Mouse (Mus musculus) intestine, postnatal 0 days (tissue): ENCODE data around the gene Klhl29. TPM values are rescaled to one million over a fixed set of nuclear protein-coding genes. Genes with fewer than 3 reads are reported as not detected.

Source experiments
- ATAC-seq: fragments of 200-750 bp; cut with Nextera tagmentation; 2 replicates; pipeline ENCODE4 v1.8.0; 2017; ENCODE audit warnings: mild to moderate bottlenecking, moderate TSS enrichment, moderate library complexity
- H3K27ac ChIP-seq: fragments of 300-500 bp; sonication (generic); 2 replicates; pipeline ENCODE4 v1.5.1; 2014; ENCODE audit warnings: mild to moderate bottlenecking, low read depth, low read length, moderate library complexity
- H3K27me3 ChIP-seq: fragments of 300-500 bp; sonication (generic); replicated peaks from 2 replicates; pipeline ENCODE4 v1.6.1; 2014; ENCODE audit warnings: low read length, mixed read lengths; ENCODE audit not compliant: control insufficient read depth, insufficient read depth
- H3K36me3 ChIP-seq: fragments of 300-500 bp; sonication (generic); 2 replicates; pipeline ENCODE4 v1.6.1; 2014; ENCODE audit warnings: mild to moderate bottlenecking, moderate library complexity; ENCODE audit not compliant: control insufficient read depth, insufficient read depth
- H3K4me1 ChIP-seq: fragments of 300-500 bp; sonication (generic); replicated peaks from 2 replicates; pipeline ENCODE4 v1.6.1; 2014; ENCODE audit warnings: antibody characterized with exemption, low read length, mixed read lengths; ENCODE audit not compliant: control insufficient read depth, insufficient read depth
- H3K4me2 ChIP-seq: fragments of 300-500 bp; sonication (generic); replicated peaks from 2 replicates; pipeline ENCODE4 v1.6.1; 2014; ENCODE audit warnings: low read depth, mild to moderate bottlenecking, moderate library complexity
- H3K4me3 ChIP-seq: fragments of 300-500 bp; sonication (generic); 2 replicates; pipeline ENCODE4 v1.5.1; 2014; ENCODE audit warnings: low read depth, low read length
- H3K9ac ChIP-seq: fragments of 300-500 bp; sonication (generic); 2 replicates; pipeline ENCODE4 v1.6.1; 2014; ENCODE audit warnings: mild to moderate bottlenecking, low read depth, low read length
- H3K9me3 ChIP-seq: fragments of 300-500 bp; sonication (generic); 2 replicates; pipeline ENCODE4 v1.6.1; 2016; ENCODE audit warnings: mixed run types; ENCODE audit not compliant: control insufficient read depth
- CTCF ChIP-seq: sonication (generic); IDR thresholded peaks from 2 replicates; pipeline ENCODE4 v1.5.1; 2016; ENCODE audit warnings: low read depth, mild to moderate bottlenecking, control low read depth, antibody characterized with exemption, moderate library complexity
- WGBS: fragments of 180-500 bp; shearing (Covaris S2); extraction: QIAGEN DNeasy Blood & Tissue Kit; methylation state at CpG from one replicate; pipeline ENCODE4 v1.1.7; 2014; 5-methylcytosine and 5-hydroxymethylcytosine counted together
- polyA plus RNA-seq: library from polyadenylated mRNA; unstranded; fragments of >200 nt; fragmentation: Nextera tagmentation; extraction: Ambion mirVana; gene quantifications from 2 replicates; pipeline ENCODE4 v1.2.1, GENCODE M21; 2015

Klhl29 gene
- polyA plus RNA-seq, 1 experiment from 2014 or later, result 0.34 TPM

- Histone ChIP-seq H3K27ac (no peak overlapping the region), H3K27me3 (no peaks in the 10 kb centered on the region), H3K4me1 (no peaks in the 10 kb centered on the region), H3K4me2 (no peak overlapping the region), H3K36me3 (no peaks in the 10 kb centered on the region), H3K9ac (no peak overlapping the region), H3K4me3 (no peak overlapping the region), H3K9me3 (no peaks in the 10 kb centered on the region)
- TF ChIP-seq CTCF, result no peak
- peak; percentile 72 for ATAC-seq
- 28% methylated on average over 9 of the region's 9 CpGs for whole genome bisulfite sequencing
Observed at GRCm38 (mm10) chr12:5268188-5268612, 107.3 kb downstream of the Klhl29 start.

GRCm38 (mm10) chr12:5267271-5268187 is 108.0 kb downstream of the Klhl29 start:
- Histone ChIP-seq H3K27me3 (no peaks in the 10 kb centered on the region), H3K36me3 (no peaks in the 10 kb centered on the region), H3K4me3 (no peak overlapping the region), H3K27ac (no peak overlapping the region), H3K4me2 (no peak overlapping the region), H3K9ac (no peak overlapping the region), H3K4me1 (no peaks in the 10 kb centered on the region), H3K9me3 (no peaks in the 10 kb centered on the region)
- ATAC-seq, result peak; percentile 28; the same call in 1 of the 2 replicates
- 49% methylated on average over 9 of the region's 9 CpGs for WGBS
- no peak for TF ChIP-seq CTCF

GRCm38 (mm10) chr12:5266773-5267172 is 108.7 kb downstream of the Klhl29 start:
- no peaks in the 10 kb centered on the region for H3K9me3 ChIP-seq
- TF ChIP-seq CTCF, result no peak
- H3K36me3 ChIP-seq, result no peaks in the 10 kb centered on the region
- no peak for ATAC-seq
- H3K4me1 ChIP-seq, result no peaks in the 10 kb centered on the region
- WGBS, result 49% methylated on average over 4 of the region's 4 CpGs
- H3K4me2 ChIP-seq, result no peak overlapping the region
- no peak overlapping the region for H3K4me3 ChIP-seq
- no peak overlapping the region for H3K27ac ChIP-seq
- no peaks in the 10 kb centered on the region for H3K27me3 ChIP-seq
- H3K9ac ChIP-seq, result no peak overlapping the region

GRCm38 (mm10) chr12:5261476-5261875 is 114.0 kb downstream of the Klhl29 start:
- Histone ChIP-seq H3K4me2 (no peak overlapping the region), H3K27ac (no peak overlapping the region), H3K27me3 (no peaks in the 10 kb centered on the region), H3K4me1 (no peaks in the 10 kb centered on the region), H3K36me3 (no peaks in the 10 kb centered on the region), H3K4me3 (no peak overlapping the region), H3K9me3 (no peaks in the 10 kb centered on the region), H3K9ac (no peak overlapping the region)
- TF ChIP-seq CTCF, result no peak
- no peak for ATAC-seq
- 84% methylated on average over 4 of the region's 4 CpGs for WGBS

- WGBS, result 86% methylated on average over 3 of the region's 3 CpGs
- Histone ChIP-seq H3K36me3 (no peaks in the 10 kb centered on the region), H3K27ac (no peak overlapping the region), H3K9me3 (no peaks in the 10 kb centered on the region), H3K4me1 (no peaks in the 10 kb centered on the region; the same call in 1 of the 2 replicates), H3K9ac (no peak overlapping the region), H3K4me2 (no peak overlapping the region), H3K27me3 (no peaks in the 10 kb centered on the region), H3K4me3 (no peak overlapping the region)
- no peak for ATAC-seq
- no peak for TF ChIP-seq CTCF
Observed at GRCm38 (mm10) chr12:5258779-5259178, 116.7 kb downstream of the Klhl29 start.

- Histone ChIP-seq H3K4me3 (no peak overlapping the region), H3K9me3 (no peaks in the 10 kb centered on the region), H3K27ac (no peak overlapping the region), H3K27me3 (no peaks in the 10 kb centered on the region), H3K4me1 (no peaks in the 10 kb centered on the region; the same call in 1 of the 2 replicates), H3K9ac (no peak overlapping the region), H3K36me3 (no peaks in the 10 kb centered on the region), H3K4me2 (no peak overlapping the region)
- no peak for TF ChIP-seq CTCF
- WGBS, result 71% methylated on average over 4 of the region's 4 CpGs
- ATAC-seq, result no peak
Observed at GRCm38 (mm10) chr12:5257174-5257573, 118.3 kb downstream of the Klhl29 start.
